Mouse (Mus musculus): ENCODE measurements around the gene Car2.

DNA sequence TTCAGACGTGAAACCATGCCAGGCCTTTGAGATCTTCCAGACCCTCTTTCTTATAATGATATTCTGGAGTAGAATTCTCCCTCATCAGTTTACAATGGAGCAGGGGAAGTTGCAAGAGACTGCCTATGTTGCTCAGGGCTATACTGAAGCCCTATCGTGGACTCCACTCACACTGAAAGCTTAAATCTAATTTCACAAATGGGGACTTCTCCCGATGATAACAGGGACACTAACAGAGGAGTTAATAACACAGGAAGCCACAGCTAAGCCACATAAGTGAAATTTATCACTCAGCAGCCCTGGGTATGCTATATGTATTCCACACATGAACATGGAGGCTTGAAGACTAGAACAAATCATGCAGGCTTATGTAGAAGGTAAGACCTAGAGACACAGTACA lies 3.3 kb upstream of the Car2 start:
- TF ChIP-seq CTCF (IDR thresholded peaks at IDR 0.05; ENCODE audit: borderline replicate concordance, extremely low read depth, insufficient read depth, insufficient read length) (no peak), POLR2A (IDR thresholded peaks at IDR 0.05; ENCODE audit: borderline replicate concordance, extremely low read depth, insufficient read depth, insufficient read length, poor library complexity, severe bottlenecking) (no peak)
